Mouse (Mus musculus) embryonic facial prominence, embryonic 14.5 days (tissue): ENCODE measurements around the gene Tmem232. TPM values are rescaled to one million over a fixed set of nuclear protein-coding genes. Genes with fewer than 3 reads are reported as not detected.

Experiments
- ATAC-seq: fragments of 200-750 bp; cut with Nextera tagmentation; 2 replicates; pipeline ENCODE4 v1.8.0; 2017; ENCODE audit warnings: low read depth, moderate number of reproducible peaks, moderate TSS enrichment
- DNase-seq: peaks from one replicate; pipeline ENCODE4 v3.0.0-alpha.2; 2015; ENCODE audit warnings: low spot score
- H3K27ac ChIP-seq: fragments of 300-500 bp; sonication (generic); replicated peaks from 2 replicates; pipeline ENCODE4 v1.5.1; 2014; ENCODE audit warnings: low read depth, mild to moderate bottlenecking, low read length, moderate library complexity
- H3K27me3 ChIP-seq: fragments of 300-500 bp; sonication (generic); replicated peaks from 2 replicates; pipeline ENCODE4 v1.6.1; 2014; ENCODE audit warnings: low read length; ENCODE audit not compliant: control insufficient read depth, insufficient read depth
- H3K36me3 ChIP-seq: fragments of 300-500 bp; sonication (generic); 2 replicates; pipeline ENCODE4 v1.6.1; 2014; ENCODE audit warnings: low read length, mixed read lengths; ENCODE audit not compliant: control insufficient read depth, insufficient read depth
- H3K4me1 ChIP-seq: fragments of 300-500 bp; sonication (generic); 2 replicates; pipeline ENCODE4 v1.6.1; 2014; ENCODE audit warnings: antibody characterized with exemption, low read length; ENCODE audit not compliant: control insufficient read depth, insufficient read depth
- H3K4me2 ChIP-seq: fragments of 300-500 bp; sonication (generic); 2 replicates; pipeline ENCODE4 v1.6.1; 2014; ENCODE audit warnings: low read depth, mild to moderate bottlenecking, low read length, moderate library complexity, mixed read lengths
- H3K4me3 ChIP-seq: fragments of 300-500 bp; sonication (generic); 2 replicates; pipeline ENCODE4 v1.5.1; 2014; ENCODE audit warnings: low read depth, mild to moderate bottlenecking, low read length
- H3K9ac ChIP-seq: fragments of 300-500 bp; sonication (generic); 2 replicates; pipeline ENCODE4 v1.6.1; 2014; ENCODE audit warnings: low read depth, mild to moderate bottlenecking, low read length, moderate library complexity, mixed read lengths
- H3K9me3 ChIP-seq: fragments of 300-500 bp; sonication (generic); 2 replicates; pipeline ENCODE4 v1.6.1; 2016; ENCODE audit warnings: low read length; ENCODE audit not compliant: control insufficient read depth
- WGBS: fragments of 180-500 bp; shearing (Covaris S2); extraction: QIAGEN DNeasy Blood & Tissue Kit; methylation state at CpG from one replicate; pipeline ENCODE4 v1.1.7; 2014; 5-methylcytosine and 5-hydroxymethylcytosine counted together
- polyA plus RNA-seq: library from polyadenylated mRNA; unstranded; fragments of >200 nt; fragmentation: Nextera tagmentation; extraction: Ambion mirVana; gene quantifications from 2 replicates; pipeline ENCODE4 v1.2.1, GENCODE M21; 2014

Gene Tmem232
- polyA plus RNA-seq = 0.31 and 1.0 TPM in 2 replicates

- H3K4me3 ChIP-seq = peak within 1 kb of the TSS; percentile 33
- no peaks in the 10 kb centered on the region for H3K27me3 ChIP-seq
- H3K9me3 ChIP-seq = no peaks in the 10 kb centered on the region
- peak within 1 kb of the TSS; percentile 54 for H3K4me2 ChIP-seq
- 16% methylated on average over 26 of the region's 26 CpGs for WGBS
- H3K36me3 ChIP-seq = no peaks in the 10 kb centered on the region
- ATAC-seq (peak; percentile 82), DNase-seq (peak; percentile 84)
- no peak within 1 kb of the TSS for H3K27ac ChIP-seq
- no peak within 1 kb of the TSS; the same call in 1 of the 2 replicates for H3K9ac ChIP-seq
- H3K4me1 ChIP-seq = no peaks in the 10 kb centered on the region
These were observed at the start of gene Tmem232 for GRCm38 (mm10) chr17:65540441-65541272. Gene Tmem232 (minus strand): TSS chr17:65540782.

- Histone ChIP-seq H3K9ac (no peak overlapping the region), H3K9me3 (no peaks in the 10 kb centered on the region), H3K4me2 (no peak overlapping the region), H3K4me3 (no peak overlapping the region), H3K27ac (no peak overlapping the region), H3K4me1 (no peaks in the 10 kb centered on the region), H3K27me3 (no peaks in the 10 kb centered on the region), H3K36me3 (peaks cover 44% of the 10 kb centered on the region)
- ATAC-seq (no peak), DNase-seq (no peak)
- WGBS = 79% methylated on average over 3 of the region's 3 CpGs
These were observed 46.3 kb upstream of the Tmem232 start for GRCm38 (mm10) chr17:65586892-65587291.

GRCm38 (mm10) chr17:65581440-65581839, 40.9 kb upstream of the Tmem232 start:
- Histone ChIP-seq H3K9me3 (no peaks in the 10 kb centered on the region), H3K4me2 (no peak overlapping the region), H3K27ac (no peak overlapping the region), H3K4me3 (no peak overlapping the region), H3K9ac (no peak overlapping the region), H3K27me3 (no peaks in the 10 kb centered on the region), H3K4me1 (no peaks in the 10 kb centered on the region), H3K36me3 (peaks cover 45% of the 10 kb centered on the region)
- WGBS = 96% methylated on average over 5 of the region's 5 CpGs
- ATAC-seq (no peak), DNase-seq (no peak)

GRCm38 (mm10) chr17:65579766-65580165, 39.2 kb upstream of the Tmem232 start:
- Histone ChIP-seq H3K27ac (no peak overlapping the region), H3K4me1 (no peaks in the 10 kb centered on the region), H3K36me3 (peaks cover 44% of the 10 kb centered on the region), H3K9me3 (no peaks in the 10 kb centered on the region), H3K4me2 (no peak overlapping the region), H3K4me3 (no peak overlapping the region), H3K9ac (no peak overlapping the region), H3K27me3 (no peaks in the 10 kb centered on the region)
- 89% methylated on average over 7 of the region's 7 CpGs for WGBS
- no peak for ATAC-seq
- no peak for DNase-seq

- Histone ChIP-seq H3K36me3 (peaks cover 18% of the 10 kb centered on the region), H3K9ac (no peak overlapping the region), H3K9me3 (no peaks in the 10 kb centered on the region), H3K27ac (no peak overlapping the region), H3K4me1 (no peaks in the 10 kb centered on the region), H3K27me3 (no peaks in the 10 kb centered on the region), H3K4me3 (no peak overlapping the region), H3K4me2 (no peak overlapping the region)
- DNase-seq (peak; percentile 66), ATAC-seq (0 out of 2 replicates have a peak, but pooled peaks have one; percentile 71)
- WGBS = 88% methylated on average over 1 of the region's 1 CpGs
These were observed 34.8 kb upstream of the Tmem232 start for GRCm38 (mm10) chr17:65575339-65575738.

- no peak for ATAC-seq
- Histone ChIP-seq H3K4me1 (no peaks in the 10 kb centered on the region), H3K36me3 (peaks cover 13% of the 10 kb centered on the region), H3K4me3 (no peak overlapping the region), H3K9me3 (no peaks in the 10 kb centered on the region), H3K27ac (no peak overlapping the region), H3K27me3 (no peaks in the 10 kb centered on the region), H3K4me2 (no peak overlapping the region), H3K9ac (no peak overlapping the region)
- DNase-seq = no peak
- WGBS = 74% methylated on average over 8 of the region's 8 CpGs
These were observed 34.3 kb upstream of the Tmem232 start for GRCm38 (mm10) chr17:65574850-65575249.

GRCm38 (mm10) chr17:65571866-65572265, 31.3 kb upstream of the Tmem232 start:
- Histone ChIP-seq H3K4me1 (no peaks in the 10 kb centered on the region), H3K4me2 (no peak overlapping the region), H3K4me3 (no peak overlapping the region), H3K9me3 (no peaks in the 10 kb centered on the region), H3K27ac (no peak overlapping the region), H3K27me3 (no peaks in the 10 kb centered on the region), H3K9ac (no peak overlapping the region), H3K36me3 (0 out of 2 replicates have a peak, but pooled peaks cover 2% of the 10 kb centered on the region)
- DNase-seq (no peak), ATAC-seq (no peak)
- 81% methylated on average over 9 of the region's 9 CpGs for WGBS

GRCm38 (mm10) chr17:65571466-65571865, 30.9 kb upstream of the Tmem232 start:
- no peak overlapping the region for H3K9ac ChIP-seq
- H3K4me1 ChIP-seq = no peaks in the 10 kb centered on the region
- H3K9me3 ChIP-seq = no peaks in the 10 kb centered on the region
- WGBS = 73% methylated on average over 8 of the region's 8 CpGs
- no peak overlapping the region for H3K4me3 ChIP-seq
- DNase-seq (no peak), ATAC-seq (no peak)
- no peak overlapping the region for H3K4me2 ChIP-seq
- 0 out of 2 replicates have a peak, but pooled peaks cover 2% of the 10 kb centered on the region for H3K36me3 ChIP-seq
- H3K27me3 ChIP-seq = no peaks in the 10 kb centered on the region
- H3K27ac ChIP-seq = no peak overlapping the region

- no peak for ATAC-seq
- no peak overlapping the region for H3K9ac ChIP-seq
- 66% methylated on average over 5 of the region's 5 CpGs for WGBS
These were observed 23.6 kb upstream of the Tmem232 start for GRCm38 (mm10) chr17:65564189-65564588.

More at GRCm38 (mm10) chr17:65564189-65564588, 23.6 kb upstream of the Tmem232 start:
- Histone ChIP-seq H3K27me3 (no peaks in the 10 kb centered on the region), H3K9me3 (no peaks in the 10 kb centered on the region), H3K4me1 (no peaks in the 10 kb centered on the region), H3K4me3 (no peak overlapping the region), H3K27ac (no peak overlapping the region), H3K36me3 (no peaks in the 10 kb centered on the region), H3K4me2 (no peak overlapping the region)
- no peak for DNase-seq
